Mouse (Mus musculus): Measurements from ENCODE around the gene Rnf167.

Gene Rnf167

DNA sequence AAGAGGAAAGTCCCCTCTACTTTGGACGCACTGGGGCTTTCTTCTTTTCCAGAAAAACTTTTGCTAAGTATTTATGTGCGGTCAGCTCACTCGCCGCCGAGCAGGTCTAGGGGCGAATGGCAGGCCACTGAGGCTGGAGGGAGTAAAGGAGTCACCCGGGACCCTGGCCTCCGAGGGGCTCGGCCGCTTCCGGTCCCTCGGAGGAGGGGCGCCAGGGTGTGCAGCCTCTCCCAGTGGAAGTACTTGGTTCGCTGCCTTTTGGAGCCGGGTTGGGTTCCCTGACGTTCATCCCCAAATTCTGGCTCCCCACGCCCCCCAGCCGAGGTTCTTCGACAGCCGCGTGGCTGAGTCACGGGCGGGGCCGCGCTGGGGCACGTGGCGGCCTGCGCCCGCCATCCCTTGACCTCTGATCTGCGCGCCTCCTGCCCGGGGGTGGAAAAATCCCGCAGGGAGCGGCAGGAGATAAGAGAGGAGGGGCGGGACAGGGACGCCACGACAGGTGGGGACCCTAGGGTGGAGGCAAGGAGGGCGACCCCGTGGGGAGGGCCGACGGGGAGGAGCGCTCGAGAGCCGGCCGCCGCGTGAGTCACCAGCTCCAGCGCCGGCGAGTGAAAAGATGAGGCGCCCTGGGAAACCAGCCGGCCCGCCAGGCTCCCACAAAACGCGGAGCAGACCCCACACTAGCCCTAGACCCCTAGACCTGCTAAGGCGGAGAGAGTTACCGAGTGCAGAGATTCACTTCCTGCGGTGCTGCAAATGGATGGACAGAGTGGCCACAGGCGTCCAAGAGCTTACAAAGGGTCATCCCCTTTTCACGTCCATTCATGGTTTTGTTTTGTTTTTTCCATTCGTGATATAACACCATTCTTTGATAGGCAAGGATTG, 8.8 kb downstream of the Rnf167 start:
- no peak for DNase-seq (ENCODE audit: low read depth)

DNA sequence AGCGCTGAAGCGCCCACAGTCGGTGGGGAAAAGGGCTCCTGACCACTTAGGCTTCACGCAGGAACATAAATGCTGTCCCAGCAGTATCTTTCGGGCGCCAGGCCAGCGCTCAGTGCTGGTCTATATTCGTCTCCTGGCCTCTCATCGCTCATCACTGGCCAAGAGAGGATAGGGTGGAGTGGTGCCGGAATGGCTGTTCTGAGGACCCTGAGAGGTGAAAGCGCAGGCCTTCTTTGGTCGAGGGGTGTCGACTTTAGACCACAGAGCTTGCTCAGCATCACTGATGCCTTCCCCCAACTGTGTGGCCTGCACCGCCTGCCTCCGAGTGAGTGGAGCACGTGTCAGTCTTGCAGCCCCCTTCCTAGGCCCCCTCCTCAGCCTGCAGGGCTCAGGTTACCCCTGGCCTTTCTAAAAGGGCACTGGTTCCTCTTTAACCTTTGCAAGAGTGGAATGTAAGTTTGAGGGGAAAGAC, 9.5 kb downstream of the Rnf167 start:
- DNase-seq (ENCODE audit: low read depth), result peak; percentile 37

DNA sequence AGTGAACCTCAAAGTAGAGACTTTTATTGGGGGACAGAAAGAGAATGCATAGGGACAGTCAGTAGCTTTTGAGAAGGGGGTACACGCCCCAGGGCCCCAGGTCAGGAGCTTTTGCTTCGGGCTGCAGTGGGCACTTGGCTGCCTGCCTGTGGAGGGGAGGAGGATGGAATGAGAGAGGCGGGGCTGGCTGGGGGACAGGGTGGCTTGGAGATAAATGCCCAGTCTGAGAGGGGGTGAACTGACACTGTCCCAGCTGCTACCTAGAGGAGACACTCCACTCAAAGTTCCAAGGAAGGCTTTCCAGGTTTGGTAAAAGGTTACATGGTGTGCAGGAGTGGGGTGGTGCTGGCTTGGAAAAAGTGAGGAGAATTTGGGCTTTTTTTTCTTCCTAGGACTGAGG, 9.9 kb downstream of the Rnf167 start, which contains the start of gene Eno3:
Gene Eno3 (plus strand): TSS at position 239 of the 400 bp plus-strand sequence.
- no peak for DNase-seq (ENCODE audit: low read depth)

DNA sequence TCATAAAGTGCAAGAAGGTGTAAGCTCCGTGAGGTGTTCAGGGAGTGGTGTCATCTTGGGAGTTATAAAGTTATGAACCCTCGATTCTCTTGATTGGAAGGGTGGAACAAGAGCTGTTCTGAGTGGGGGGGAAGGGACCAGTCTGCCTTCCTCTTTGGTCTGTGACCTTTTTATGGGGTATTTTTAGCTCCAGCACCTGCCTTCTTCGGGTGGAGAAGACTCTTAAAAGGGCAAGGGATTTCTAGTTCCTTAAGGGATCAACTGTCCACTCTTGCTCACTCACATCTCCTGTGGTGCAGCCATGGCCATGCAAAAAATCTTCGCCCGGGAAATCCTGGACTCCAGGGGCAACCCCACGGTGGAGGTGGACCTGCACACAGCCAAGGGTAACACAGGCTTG, 10.5 kb downstream of the Rnf167 start:
- DNase-seq (ENCODE audit: low read depth), result no peak

DNA sequence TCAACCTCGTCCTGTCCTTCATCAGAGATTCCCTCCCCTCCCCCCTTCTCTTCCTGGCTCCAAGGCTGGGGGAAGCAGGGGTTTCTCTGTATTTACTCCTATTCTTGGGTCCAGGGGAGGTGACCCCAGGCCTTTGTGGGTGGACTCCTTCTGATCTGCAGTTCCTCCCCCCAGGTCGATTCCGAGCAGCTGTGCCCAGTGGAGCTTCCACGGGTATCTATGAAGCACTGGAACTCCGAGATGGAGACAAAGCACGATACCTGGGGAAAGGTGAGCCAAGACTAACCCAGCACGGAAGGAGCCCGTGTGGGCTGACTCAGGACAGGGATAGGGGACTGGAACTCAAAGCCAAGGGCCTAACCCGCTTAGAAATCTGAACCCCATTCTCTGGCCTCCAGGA, 11.0 kb downstream of the Rnf167 start:
- no peak for DNase-seq (ENCODE audit: low read depth)

DNA sequence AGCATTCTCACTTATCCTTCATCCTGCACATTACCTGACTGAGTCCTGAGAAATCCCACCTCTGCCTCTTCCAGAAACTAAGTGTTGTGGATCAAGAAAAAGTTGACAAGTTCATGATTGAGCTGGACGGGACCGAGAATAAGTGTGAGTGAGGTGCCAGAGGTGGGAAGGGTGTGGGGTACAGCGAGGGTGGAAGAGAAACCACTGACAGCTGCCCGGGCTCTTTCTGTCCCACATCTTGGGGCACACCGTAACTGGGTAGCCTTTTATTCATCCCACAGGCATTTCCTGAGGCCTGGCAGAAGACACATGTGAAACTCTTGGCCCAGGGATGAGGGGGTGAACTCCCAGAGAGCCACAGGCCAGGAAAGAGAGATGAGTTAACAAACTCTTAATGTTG, 11.5 kb downstream of the Rnf167 start:
- no peak for DNase-seq (ENCODE audit: low read depth)

DNA sequence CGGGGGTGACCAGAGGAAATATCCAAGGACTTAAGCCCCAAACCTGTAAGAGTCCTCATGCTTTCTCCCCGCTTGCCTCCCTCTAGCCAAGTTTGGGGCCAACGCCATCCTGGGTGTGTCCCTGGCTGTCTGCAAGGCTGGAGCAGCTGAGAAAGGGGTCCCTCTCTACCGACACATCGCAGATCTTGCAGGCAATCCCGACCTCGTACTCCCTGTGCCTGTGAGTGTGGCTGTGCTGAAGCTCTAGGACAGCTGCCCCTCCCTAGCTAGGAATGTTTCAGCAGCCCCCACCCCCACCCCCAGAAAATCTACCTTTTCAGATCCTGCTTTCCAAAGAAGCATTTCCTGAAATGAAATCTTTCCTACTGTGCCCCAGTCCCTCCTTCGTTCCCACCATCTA, 11.9 kb downstream of the Rnf167 start:
- DNase-seq (ENCODE audit: low read depth), result no peak

DNA sequence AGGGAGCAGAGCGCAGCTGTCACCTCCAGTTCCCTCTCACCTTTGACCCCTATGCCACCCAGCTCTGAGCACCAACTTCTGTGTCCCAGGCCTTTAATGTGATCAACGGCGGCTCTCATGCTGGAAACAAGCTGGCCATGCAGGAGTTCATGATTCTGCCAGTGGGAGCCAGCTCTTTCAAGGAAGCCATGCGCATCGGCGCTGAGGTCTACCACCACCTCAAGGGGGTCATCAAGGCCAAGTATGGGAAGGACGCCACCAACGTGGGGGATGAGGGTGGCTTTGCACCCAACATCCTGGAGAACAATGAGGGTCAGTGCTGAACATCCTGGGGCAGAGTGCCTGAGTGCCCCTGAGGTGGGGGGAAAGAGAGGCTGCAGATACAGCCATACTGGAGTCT, 13.5 kb downstream of the Rnf167 start:
- DNase-seq (ENCODE audit: low read depth), result no peak

DNA sequence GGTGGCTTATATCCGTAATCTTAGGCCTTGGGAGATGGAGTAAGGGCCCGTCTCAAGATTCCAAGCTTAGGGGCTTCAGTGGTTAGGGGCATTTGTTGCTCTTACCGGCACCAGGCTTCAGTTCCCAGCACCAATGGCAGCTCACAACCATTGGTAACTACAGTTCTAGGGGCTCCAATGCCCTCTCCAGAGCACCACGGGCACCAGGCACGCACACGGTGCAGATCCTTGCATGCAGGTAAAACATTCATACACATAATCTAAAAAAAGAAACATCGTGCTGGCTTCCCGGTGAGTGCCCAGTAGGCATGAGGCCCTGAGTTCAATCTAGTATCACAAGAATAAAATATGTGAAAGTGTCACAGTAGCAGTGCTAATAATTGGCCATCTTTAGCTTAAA, 16.1 kb downstream of the Rnf167 start:
- no peak for DNase-seq (ENCODE audit: low read depth)

DNA sequence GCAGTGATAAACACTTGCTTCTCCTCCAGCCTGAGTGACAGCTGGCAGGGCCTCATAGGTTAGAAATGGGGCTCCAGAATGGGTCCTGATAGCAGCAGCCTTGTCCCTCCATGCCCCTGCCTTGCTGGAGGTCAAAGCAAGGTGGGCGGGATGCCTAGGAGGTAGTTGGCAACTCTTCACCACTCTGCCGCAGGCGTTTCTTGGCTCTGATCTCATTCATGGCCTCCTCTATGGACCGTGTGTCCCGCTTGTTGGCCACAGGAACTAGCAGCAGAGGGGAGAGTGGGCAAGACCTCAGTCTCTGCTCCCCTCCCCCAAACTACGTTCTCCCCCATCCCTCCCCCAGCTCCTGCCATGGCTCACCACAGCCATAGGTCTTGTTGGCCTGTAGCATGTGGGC, 16.9 kb downstream of the Rnf167 start:
- DNase-seq (ENCODE audit: low read depth), result no peak

DNA sequence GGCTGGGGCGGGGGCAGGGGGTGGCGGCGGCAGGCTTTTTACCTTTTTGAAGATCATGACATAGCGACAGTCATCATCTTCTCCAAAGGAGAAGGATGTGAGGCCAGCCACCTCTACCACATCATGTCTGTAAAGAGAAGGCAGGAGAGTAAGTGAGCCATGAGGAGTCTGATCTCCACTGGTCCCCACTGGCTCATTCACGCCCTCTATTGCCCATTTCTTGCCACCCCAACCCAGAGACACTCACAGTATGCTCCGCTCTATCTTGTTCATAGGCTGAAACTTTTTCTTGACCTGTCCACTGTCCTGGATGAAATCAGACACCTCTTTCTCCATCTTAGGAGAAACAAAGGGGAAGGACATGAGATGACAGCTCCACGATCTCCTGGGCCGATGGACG, 17.7 kb downstream of the Rnf167 start:
- DNase-seq (ENCODE audit: low read depth), result peak; percentile 27

DNA sequence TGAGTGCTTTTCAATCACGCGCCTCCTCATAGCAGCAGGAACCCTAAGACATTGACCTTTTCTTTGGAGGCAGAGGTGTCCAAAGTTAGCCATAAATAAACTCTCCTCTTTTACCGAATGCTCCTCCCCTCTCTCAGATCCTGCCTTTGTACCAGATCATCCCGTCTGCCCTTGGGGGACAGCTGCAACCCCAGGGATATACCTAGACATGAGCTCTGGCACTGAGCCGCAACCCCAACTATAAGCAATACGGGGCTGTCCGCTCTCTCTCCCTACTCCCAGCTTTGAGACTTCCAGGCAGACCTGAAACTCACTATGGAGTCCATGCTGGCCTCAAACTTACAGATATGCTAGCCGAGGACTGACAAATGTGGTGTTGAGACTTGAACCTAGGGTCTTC, 19.7 kb downstream of the Rnf167 start:
- DNase-seq (ENCODE audit: low read depth), result no peak

DNA sequence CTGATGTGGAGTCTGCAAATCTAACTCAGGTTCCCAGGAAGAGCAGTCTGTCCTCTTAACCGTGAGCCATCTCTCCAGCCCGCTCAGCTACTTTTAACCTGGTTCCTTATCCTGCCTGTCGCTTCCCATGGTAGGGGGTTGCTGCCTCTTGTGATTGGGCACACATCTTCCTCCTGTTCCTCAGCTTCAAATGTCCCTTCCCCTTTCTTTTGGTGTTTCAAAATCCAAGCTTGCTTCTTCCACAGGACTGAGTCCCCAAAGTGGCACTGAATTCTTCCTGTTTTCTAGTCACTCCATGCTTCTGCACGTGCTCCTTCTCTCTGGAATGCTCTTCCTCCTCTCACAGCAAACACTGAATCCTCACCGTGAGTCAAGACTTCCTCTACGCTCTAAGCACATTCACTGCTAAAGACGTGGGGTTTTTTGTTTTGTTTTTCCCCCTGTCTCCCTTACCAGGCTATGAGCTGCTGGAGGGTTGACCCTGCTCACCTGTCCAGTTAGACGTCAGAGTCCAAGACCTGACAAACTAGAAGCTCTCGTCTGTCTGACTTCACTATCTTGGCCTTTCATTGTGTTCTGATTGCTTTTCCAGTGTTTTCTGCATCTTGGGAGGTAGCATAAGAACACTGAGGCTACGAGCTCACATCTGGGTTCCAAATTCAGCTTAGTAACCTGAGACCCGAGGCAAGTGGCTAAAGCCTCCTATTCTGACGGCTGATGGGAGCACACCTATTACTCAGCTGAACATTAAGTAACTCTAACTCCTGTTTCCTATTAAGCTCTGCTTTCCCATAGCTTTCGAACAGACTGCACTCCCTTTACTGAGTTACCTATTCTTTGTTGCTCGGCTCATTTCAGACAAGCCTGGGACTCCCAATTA, 20.5 kb downstream of the Rnf167 start:
- peak; percentile 24 for DNase-seq (ENCODE audit: low read depth)

DNA sequence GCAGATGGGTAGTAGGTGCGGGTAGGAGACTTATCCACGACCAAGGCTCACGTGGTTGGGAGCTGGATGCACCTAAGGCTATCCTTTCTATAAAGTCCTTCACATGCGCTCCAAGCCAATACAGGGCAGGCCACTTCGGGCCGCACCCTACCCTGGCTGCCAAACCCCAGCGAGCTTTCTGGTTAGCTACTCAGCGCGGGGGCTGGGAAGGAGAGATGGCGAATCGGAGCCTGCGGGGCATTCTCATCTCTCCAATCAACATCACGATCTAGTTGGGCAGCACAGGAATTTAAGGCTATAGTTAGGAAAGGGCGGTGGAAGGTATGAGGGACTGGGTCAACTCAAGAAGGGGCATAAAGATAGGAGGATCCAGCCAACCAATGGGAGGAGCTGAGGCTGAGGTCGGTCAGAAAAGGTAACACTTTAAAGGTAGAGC, 21.3 kb downstream of the Rnf167 start:
- DNase-seq (ENCODE audit: low read depth), result no peak

DNA sequence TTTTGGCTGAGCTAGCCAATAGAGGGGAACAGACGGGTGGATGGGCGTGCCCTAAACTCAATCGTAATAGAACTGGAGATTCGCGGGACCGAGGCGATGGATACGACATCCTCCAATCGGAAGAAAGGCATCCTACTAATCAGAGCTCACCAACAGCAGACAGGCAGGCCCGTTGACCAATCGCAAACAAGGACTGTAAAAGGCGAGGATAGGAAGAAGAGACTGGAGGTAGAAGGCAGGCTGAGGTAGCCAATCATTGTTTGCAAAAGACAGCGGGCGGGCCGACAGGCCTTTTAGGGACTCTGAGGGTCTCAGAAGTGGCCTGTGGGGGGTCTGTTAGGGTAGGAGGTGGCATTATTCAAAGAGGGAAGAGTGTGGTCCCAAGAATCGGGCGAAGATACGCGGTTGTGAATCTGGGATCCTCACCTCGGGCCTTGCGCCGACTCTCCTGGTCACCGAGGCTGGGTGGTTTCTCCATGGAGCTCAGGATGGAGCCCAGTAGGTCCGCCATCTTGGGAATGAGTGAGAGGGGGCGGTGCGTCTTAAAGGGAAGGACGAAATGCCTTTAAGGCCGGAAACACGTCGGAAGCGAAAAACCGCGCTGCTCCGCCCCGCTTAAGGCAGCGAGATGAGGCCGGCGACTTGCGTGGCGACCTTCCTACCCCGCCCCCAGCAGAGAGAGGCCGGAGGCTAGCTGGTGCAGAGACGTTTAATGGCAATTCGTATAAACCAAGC, 21.9 kb downstream of the Rnf167 start, which contains the start of gene Spag7:
Gene Spag7 (minus strand): TSS at position 646 of the 735 bp plus-strand sequence.
- peak; percentile 98 for DNase-seq (ENCODE audit: low read depth)

DNA sequence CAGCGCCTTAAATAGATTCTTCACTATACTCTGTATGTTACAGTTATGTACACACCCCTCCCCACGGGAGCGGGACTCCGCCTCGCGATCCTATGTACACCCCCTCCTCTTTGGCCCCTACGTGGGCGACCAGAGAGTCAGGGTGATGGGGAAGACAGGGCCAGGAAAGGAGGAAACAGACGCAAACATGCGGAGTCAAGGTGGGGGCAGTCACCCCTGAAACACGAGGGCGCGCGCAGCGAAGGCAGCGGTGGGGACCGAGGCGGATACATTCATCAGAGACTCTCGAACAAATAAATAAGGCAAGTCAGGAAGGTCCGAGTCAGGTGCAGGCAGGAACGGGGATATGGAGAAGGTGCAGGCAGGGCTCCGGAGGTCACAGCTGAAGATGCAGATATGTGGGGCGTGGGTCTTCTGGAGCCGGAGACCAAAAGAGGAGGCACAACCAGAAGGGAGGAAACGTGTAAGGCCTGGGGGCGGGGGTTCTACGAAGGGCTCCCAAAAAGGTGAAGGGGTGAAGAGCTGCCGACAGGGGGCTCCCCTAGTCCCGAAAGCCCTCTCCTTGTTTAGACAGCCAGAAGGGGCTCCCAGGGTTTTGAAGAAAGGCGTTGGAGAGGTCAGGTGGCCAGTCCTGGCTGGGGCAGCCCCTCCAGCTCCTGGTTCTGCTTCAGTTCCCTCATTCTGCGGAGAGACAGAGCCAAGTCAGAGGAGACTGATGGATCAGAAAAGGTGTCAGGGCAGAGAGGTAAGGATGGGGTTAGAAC, 22.7 kb downstream of the Rnf167 start:
- DNase-seq (ENCODE audit: low read depth), result peak; percentile 92

DNA sequence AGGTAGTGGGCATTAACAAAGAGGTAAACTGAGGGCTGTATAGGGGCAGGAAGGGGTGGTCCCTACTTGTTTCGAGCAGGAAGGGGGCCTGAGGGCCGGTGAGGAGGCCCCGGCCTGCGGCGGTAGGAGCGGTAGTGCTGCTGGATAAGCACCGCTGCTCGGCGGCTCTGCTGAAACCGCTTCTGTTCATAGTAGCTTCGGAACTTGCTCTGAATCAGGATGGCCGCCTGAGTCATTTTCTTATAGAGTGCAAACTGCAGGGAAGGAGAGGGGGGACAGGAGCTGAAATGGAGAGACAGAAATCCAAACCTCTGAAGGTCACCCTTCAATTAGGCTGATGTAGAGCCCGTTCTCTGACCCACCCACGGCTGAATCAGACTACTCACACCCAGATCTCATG, 23.4 kb downstream of the Rnf167 start:
- DNase-seq (ENCODE audit: low read depth), result no peak

DNA sequence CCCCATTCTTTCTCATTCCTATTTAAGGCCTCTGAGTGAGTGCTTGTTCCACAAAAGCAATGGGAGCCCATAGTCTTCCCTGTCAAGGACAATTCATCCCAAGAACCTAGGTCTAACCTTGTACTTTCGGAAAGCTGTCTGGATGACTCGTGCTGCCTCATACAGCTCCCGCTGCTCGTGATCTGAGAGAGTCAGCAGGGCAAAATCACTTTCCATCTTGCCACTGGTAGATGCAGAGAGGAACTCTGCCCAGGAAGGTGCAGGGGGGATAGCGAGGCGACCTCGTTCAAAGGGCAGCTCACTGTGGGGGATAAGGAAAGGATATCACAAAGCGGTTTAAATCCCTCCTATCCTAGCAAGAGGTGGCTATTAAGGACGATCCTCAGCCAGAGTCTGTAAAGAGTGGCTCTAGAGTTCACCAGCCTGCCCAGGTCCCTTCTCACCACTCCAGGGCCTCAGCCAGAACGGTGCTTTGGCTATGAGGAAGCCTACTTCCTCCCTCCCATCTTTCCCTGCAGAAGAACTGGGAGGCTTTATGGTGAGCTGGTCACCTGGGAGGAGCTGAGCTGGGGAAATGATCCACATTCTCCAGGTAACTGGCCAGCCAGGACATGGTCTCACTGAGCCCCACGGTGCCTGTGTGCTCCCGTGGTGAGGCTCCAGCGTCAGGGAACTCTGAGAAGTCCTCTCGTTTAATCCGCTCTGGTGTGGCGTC, 24.5 kb downstream of the Rnf167 start:
- no peak for DNase-seq (ENCODE audit: low read depth)

DNA sequence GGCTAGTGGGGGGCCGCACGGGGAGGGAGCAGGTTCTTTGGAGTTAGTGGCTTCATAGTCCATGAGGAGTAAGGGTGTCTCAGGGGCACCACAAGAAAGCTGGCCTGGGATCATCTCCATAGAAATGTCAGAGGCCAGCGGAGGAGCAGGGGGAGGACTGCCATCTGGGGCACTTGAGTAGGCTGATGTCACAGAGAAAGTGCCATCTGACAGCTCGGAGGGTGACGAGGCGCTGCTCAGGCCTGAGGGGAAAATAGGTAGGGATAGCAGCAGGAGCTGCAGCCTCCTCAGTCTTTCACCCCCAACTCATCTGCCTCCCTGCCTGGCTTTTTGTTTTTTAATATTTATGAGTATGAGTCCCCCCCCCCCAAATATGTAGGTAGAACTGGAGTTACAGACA, 27.0 kb downstream of the Rnf167 start:
- no peak for DNase-seq (ENCODE audit: low read depth)

DNA sequence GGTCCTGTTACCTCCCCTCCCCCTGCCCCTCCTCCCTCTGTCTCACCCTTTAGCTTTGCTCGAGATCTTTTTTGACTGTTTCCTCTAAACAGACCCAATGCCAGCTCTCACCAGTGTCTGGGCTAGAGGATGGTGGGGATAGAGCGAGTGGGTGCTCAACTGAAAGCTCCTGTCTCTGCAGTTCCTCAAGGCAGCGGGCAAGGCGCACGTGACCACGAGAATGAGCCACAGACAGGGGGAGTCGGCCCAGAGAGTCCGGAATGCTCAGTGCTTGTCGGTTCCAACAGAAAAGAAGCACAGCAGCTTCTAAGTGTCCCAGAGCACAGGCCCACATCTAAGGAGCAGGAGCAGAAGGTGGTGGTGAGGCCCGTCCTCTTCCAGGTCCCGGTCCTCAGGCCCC, 27.5 kb downstream of the Rnf167 start:
- DNase-seq (ENCODE audit: low read depth), result no peak

DNA sequence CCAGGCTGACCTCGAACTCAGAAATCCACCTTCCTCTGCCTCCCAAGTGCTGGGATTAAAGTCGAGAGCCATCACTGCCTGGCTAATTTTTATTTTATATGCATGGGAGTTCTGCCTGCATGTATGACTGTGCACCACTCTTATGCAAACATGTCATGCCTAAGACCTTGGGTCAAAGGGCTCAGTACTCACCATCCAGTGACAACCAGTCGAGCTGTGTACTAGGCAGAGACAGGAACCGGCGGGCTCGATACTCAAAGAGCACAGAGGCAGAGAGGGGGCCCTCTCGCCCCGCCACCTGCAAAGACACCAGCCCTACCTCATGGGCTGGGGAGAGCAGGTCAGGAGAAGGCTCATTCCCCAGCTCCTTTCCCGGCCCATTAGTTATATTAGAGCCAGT, 31.1 kb downstream of the Rnf167 start:
- DNase-seq (ENCODE audit: low read depth), result no peak
